Mouse (Mus musculus): ENCODE measurements around the gene Cfi.

The Cfi gene

GRCm38 (mm10) chr3:129835388-129835934 is at the start of gene Cfi:
TSS of gene Cfi (plus strand) at chr3:129835884.
- no peak for DNase-seq

DNA sequence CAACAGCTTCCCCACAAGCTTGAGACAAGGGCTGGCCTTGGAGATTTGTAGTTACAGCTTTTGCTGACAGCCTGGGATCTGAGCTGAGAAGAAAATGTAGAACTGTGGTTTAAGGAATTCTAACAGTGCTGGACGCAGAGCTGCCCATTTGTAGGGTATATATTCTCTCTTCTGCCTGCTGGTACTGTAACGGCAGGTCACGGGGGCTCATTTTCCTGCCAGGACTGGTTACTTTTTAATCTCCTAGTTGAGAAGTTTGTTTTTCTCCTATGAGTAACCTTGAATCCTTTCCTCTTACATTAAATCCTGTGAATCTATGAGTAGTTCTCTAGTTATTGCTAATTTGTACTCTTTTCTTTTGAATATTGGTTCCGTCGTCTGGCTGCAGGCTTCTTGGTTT is 41.9 kb upstream of the Cfi start:
- peak; percentile 80 for DNase-seq

- DNase-seq: no peak
Measured at GRCm38 (mm10) chr3:129797341-129797740, 38.3 kb upstream of the Cfi start.

GRCm38 (mm10) chr3:129798551-129798950 is 37.1 kb upstream of the Cfi start:
- DNase-seq: peak; percentile 19

GRCm38 (mm10) chr3:129799011-129799410 is 36.7 kb upstream of the Cfi start:
- peak; percentile 32 for DNase-seq

GRCm38 (mm10) chr3:129803765-129804164 is 31.9 kb upstream of the Cfi start, which contains the start of gene Lrit3:
TSS of gene Lrit3 (minus strand) at chr3:129804030.
- no peak for DNase-seq

DNA sequence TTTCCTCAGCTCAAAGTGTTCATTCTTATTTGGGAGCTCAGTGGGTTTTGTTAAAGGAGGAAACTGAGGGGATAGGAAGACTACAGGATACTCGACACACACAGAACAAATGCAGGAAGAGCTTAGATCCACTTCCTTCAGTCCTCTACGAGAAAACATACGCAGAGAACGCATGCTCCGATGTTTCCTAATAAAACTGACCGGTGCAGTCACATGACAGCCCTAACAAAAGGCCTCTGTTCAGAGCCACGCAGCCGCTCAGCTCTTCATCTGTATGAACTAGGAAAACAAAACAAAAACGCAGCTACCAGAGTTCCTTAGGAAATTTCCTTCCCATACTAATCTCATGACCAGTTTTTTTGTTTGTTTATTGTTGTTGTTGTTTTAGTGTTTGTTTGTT is 14.8 kb upstream of the Cfi start:
- DNase-seq: no peak

GRCm38 (mm10) chr3:129821736-129822135 is 13.9 kb upstream of the Cfi start:
- no peak for DNase-seq

- DNase-seq: no peak
Measured at GRCm38 (mm10) chr3:129822206-129822775, 13.4 kb upstream of the Cfi start, which contains the start of gene Rrh. TSS of gene Rrh (minus strand) at chr3:129822587.

DNA sequence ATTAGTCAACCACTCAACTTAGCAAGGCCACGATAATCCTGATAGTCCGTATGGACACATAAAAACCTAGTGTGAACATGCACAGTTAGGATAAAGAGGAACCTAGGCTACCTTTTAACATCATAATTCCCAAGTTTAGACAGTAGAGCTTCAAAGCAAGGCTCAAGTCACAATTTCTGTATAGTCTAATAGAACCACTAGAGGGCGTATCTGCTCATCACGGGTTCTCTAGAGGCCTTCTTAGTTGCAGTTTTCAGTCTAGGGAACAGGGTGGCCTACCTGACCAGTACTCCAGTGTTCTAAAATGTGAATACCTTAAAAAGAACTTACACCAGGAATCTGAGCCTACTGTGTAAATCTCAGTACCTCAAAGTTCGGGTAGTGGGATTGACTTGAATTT is 12.4 kb upstream of the Cfi start:
- DNase-seq: no peak

DNA sequence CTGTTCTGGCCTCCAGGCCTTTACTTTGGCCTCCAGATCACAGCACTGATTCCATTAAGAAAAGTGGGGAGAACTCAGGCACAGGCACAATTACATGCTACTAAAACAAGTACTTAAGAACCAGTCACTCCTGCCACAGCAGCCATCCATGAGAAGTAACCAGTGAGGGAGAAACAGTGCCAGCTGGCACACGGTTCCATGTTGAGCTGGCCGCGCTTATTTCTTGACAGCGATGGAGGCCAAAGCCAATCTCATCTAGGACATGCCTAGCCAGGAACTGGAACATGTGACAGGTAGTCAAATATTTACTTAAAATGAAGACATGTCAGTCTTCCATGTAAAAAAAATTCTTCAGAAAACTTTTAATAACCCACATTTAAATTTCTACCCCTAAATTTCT is 11.5 kb upstream of the Cfi start:
- no peak for DNase-seq

DNA sequence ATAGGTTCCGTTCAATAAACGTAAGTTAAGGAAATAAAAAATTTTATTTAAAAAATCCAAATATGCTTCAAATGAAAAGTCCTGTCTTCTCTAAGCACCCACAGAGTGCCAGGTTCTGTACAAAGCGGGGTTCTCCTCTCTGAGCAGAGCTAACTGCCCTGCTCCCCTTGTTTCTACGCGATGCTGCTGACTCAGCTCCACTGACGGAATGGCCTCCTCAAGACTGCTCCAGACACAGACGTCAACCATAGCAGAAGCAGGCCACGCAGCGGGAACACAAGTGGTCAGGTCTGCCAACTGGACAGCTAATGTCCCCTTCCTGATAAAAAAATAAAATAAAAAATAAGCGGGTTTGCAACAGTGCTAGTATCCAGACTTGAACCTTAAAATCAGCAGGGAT is 10.8 kb upstream of the Cfi start:
- DNase-seq: no peak

DNA sequence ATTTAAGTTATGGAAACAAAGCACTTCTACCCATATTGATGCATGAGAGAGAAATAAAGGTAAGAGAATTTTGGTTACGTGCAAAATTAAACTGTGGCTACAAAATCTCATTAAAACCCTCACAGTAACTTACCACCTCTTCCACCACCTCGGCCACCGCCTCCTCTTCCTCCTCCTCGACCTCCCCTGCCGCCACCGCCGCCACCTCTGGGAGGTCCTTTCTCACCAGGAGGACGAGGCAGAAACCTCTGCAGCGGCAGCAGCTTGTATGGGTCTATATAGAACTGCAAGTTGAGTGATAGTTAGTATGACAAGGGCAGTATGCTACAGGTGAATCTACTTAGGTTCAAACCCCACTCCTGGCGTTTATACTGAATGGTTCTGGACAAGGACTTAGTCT is 9.0 kb upstream of the Cfi start:
- DNase-seq: no peak

GRCm38 (mm10) chr3:129827691-129828090 is 8.0 kb upstream of the Cfi start:
- no peak for DNase-seq

- DNase-seq: no peak
Measured at GRCm38 (mm10) chr3:129830626-129831025, 5.1 kb upstream of the Cfi start.

DNA sequence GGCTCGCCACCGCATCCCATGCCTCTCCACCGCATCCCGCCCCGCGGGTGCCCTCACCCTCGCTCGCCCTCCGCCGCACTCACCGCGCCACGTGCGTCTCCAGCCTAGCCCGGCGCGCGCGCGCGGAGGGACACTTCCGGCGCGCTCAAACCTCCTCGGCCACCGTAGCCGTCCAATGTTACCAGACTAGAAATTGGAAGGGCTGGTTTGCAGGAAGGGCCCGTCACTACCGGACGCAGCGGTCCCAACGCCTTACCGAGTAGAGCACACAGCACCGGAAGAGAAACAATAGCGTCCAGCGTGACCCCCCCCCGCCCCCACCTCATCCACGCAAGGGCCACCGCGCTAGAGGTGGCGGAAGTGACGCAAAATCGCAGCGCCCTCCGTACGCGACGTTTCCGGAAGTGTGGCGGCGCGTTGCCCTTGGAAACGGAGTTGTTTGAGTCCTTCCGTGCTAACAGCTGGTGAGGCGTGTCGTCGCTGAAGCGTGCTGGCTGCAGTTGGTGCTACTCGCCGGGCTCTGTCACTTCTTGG is 4.6 kb upstream of the Cfi start, which contains the start of gene Gar1:
Gene Gar1 (minus strand): TSS at position 362 of the 534 bp plus-strand sequence.
- peak; percentile 97 for DNase-seq

DNA sequence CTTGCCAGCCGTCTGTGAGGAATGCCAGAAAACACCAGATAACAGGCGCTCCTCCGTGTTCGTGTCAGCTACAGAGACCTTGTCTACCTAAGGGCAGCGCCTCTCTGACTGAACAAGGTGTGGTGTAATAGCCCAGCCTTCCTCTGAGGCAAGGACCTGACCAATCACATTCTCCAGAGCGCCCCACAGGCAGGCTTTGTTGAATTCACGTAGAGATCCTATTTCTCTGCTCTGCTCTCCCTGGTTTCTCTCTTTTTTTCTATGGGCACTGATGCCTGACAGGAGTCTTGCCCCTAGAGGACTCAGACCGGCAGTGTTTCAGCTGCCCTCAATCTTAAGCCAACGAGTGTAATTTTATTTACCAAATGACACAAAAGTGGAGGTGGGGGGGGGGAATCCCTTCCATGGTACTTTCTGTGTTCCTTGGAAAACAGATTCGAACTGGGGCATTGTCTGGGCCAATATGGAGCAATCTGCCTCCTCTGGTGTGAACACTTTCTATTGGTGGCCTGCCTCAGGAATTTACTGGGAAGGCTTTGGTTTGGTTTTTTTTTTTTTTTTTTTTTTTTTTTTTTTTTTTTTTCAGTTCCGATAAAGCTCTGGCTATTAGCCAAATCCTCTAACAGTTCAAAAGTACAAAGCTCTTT is 490 bp downstream of the Cfi start:
- peak; percentile 41 for DNase-seq

DNA sequence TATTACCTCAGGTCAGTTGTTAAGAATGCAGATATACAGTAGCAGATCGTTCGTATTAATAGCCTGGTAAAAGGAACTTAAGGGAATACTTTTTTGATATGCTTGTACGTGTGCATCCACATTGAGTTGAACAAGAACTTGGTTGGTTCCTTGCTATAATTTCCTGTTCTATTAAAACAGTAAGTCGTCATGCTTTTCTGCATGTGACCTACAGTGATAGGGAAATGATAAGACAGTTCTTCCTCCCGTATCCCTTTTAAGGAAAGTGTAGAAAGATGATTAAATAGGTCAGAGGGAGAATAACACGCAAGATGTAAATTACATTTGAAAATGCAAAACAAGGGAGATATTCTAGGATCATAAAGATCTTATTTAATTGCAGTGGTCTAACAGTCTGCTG is 1.3 kb downstream of the Cfi start:
- no peak for DNase-seq

- DNase-seq: no peak
Measured at GRCm38 (mm10) chr3:129838017-129838416, 2.3 kb downstream of the Cfi start.

GRCm38 (mm10) chr3:129845868-129846267 is 10.2 kb downstream of the Cfi start:
- DNase-seq: no peak

- DNase-seq: no peak
Measured at GRCm38 (mm10) chr3:129846846-129847245, 11.2 kb downstream of the Cfi start.

DNA sequence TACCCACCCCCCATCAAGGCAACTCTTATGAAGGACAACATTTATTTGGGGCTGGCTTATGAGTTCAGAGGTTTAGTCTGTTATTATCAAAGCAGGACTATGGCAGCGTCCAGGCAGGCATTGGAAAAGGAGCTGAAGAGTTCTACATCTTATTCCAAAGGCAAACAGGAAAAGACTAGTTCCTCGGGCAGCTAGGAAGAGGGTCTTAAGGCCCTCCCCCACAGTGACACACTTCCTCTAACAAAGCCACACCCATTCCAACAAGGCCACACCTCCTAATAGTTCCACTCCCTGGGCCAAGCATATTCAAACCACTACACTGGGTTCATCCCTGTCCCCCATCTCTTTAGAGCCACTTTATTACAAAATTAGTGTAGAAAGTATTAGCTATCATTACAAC is 26.9 kb downstream of the Cfi start:
- no peak for DNase-seq

- DNase-seq: peak; percentile 63
Measured at GRCm38 (mm10) chr3:129863698-129864097, 28.0 kb downstream of the Cfi start.

DNA sequence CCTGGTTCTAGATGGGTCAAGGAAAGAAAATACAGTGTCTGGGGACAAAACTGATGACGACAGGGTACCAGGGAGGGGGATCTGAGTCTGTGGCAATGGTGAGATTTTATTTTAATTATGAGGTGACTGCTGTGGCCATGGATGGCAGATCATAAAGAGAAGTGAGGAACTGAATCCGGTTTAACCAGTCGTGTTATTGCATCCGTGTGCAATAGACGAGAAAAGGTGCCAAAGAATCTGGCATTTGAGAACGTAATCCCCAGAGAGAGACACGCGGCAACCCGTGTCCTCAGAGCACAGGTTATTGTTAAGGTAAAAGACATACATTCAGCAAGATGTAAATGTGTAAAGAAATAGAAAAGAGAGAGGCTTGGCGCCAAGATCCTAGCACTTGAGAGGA is 41.6 kb downstream of the Cfi start:
- no peak for DNase-seq

All from kidney, adult 18-20 months (tissue).